Mouse (Mus musculus) bone marrow, adult 2 months (tissue): ENCODE measurements around the gene Acvr1.

Experiments used
- CTCF ChIP-seq: fragments of 200-500 bp; IDR thresholded peaks from 2 replicates; pipeline ENCODE4 v1.5.1; 2011; ENCODE audit warnings: low read length, control low read depth; ENCODE audit not compliant: control insufficient read depth, insufficient read depth
- POLR2A ChIP-seq: fragments of 200-500 bp; IDR thresholded peaks from 2 replicates; pipeline ENCODE4 v1.6.1; 2011; ENCODE audit warnings: low read depth, mild to moderate bottlenecking, control low read depth, low read length, borderline replicate concordance; ENCODE audit not compliant: control insufficient read depth

- TF ChIP-seq CTCF (no peak), POLR2A (no peak)
Observed at GRCm38 (mm10) chr2:58415037-58415436, 151.9 kb downstream of the Acvr1 start.
